Mouse (Mus musculus): ENCODE results near the gene Apol11b. TPM values are rescaled to one million over a fixed set of nuclear protein-coding genes. Genes with fewer than 3 reads are reported as not detected.
"Not testable (repeated sequence)": the region's sequence is repeated elsewhere in the genome, so short reads cannot be mapped to it uniquely, and the experiment has no call there.

Gene Apol11b
- not detected in 2 replicates for polyA plus RNA-seq (2014; fragmentation: Nextera tagmentation; extraction: Ambion mirVana)

GRCm38 (mm10) chr15:77643176-77643575, at the start of gene Apol11b:
TSS of gene Apol11b (minus strand) at chr15:77643286.
- H3K9me3 ChIP-seq (ENCODE audit: control insufficient read depth, low read depth, low read length); H3K27me3 ChIP-seq (ENCODE audit: control insufficient read depth, insufficient read depth, low read length); ATAC-seq (ENCODE audit: insufficient number of reproducible peaks, insufficient read depth, low FRiP score, low read depth); H3K27ac ChIP-seq (ENCODE audit: low read length); H3K4me3 ChIP-seq (ENCODE audit: low read depth, low read length); H3K36me3 ChIP-seq (ENCODE audit: control insufficient read depth, insufficient read depth, low read length); H3K4me1 ChIP-seq (ENCODE audit: control insufficient read depth, insufficient read depth, low read length); H3K4me2 ChIP-seq (replicated peaks; ENCODE audit: low read depth, low read length); H3K9ac ChIP-seq (replicated peaks; ENCODE audit: low read depth, low read length): not testable (repeated sequence)
- WGBS = 72% methylated on average over 2 of the region's 2 CpGs

- 8% methylated on average over 19 of the region's 20 CpGs for WGBS
- H3K36me3 ChIP-seq (ENCODE audit: control insufficient read depth, insufficient read depth, low read length); H3K4me1 ChIP-seq (ENCODE audit: control insufficient read depth, insufficient read depth, low read length); H3K27me3 ChIP-seq (ENCODE audit: control insufficient read depth, insufficient read depth, low read length); ATAC-seq (ENCODE audit: insufficient number of reproducible peaks, insufficient read depth, low FRiP score, low read depth); H3K9ac ChIP-seq (replicated peaks; ENCODE audit: low read depth, low read length); H3K9me3 ChIP-seq (ENCODE audit: control insufficient read depth, low read depth, low read length); H3K27ac ChIP-seq (ENCODE audit: low read length): not testable (repeated sequence)
- Histone ChIP-seq H3K4me2 (replicated peaks; ENCODE audit: low read depth, low read length) (peak overlapping the region; percentile 42), H3K4me3 (ENCODE audit: low read depth, low read length) (peak overlapping the region; percentile 18)
Observed at GRCm38 (mm10) chr15:77691532-77692311, 48.6 kb upstream of the Apol11b start.

GRCm38 (mm10) chr15:77683944-77684343, 40.9 kb upstream of the Apol11b start:
- H3K4me1 ChIP-seq (ENCODE audit: control insufficient read depth, insufficient read depth, low read length); H3K4me2 ChIP-seq (replicated peaks; ENCODE audit: low read depth, low read length); H3K9ac ChIP-seq (replicated peaks; ENCODE audit: low read depth, low read length); H3K27ac ChIP-seq (ENCODE audit: low read length); H3K36me3 ChIP-seq (ENCODE audit: control insufficient read depth, insufficient read depth, low read length); H3K9me3 ChIP-seq (ENCODE audit: control insufficient read depth, low read depth, low read length); ATAC-seq (ENCODE audit: insufficient number of reproducible peaks, insufficient read depth, low FRiP score, low read depth); H3K4me3 ChIP-seq (ENCODE audit: low read depth, low read length); H3K27me3 ChIP-seq (ENCODE audit: control insufficient read depth, insufficient read depth, low read length): not testable (repeated sequence)
- 5% methylated on average over 7 of the region's 11 CpGs for WGBS

- not testable (repeated sequence) for H3K27ac ChIP-seq (ENCODE audit: low read length); H3K4me2 ChIP-seq (replicated peaks; ENCODE audit: low read depth, low read length); H3K9ac ChIP-seq (replicated peaks; ENCODE audit: low read depth, low read length); ATAC-seq (ENCODE audit: insufficient number of reproducible peaks, insufficient read depth, low FRiP score, low read depth); H3K36me3 ChIP-seq (ENCODE audit: control insufficient read depth, insufficient read depth, low read length); H3K4me3 ChIP-seq (ENCODE audit: low read depth, low read length); H3K9me3 ChIP-seq (ENCODE audit: control insufficient read depth, low read depth, low read length); H3K27me3 ChIP-seq (ENCODE audit: control insufficient read depth, insufficient read depth, low read length); H3K4me1 ChIP-seq (ENCODE audit: control insufficient read depth, insufficient read depth, low read length)
- 71% methylated on average over 1 of the region's 1 CpGs for WGBS
Observed at GRCm38 (mm10) chr15:77674081-77674480, 31.0 kb upstream of the Apol11b start.

GRCm38 (mm10) chr15:77661841-77662240, 18.8 kb upstream of the Apol11b start:
- WGBS = 65% methylated on average over 2 of the region's 2 CpGs

GRCm38 (mm10) chr15:77659773-77660172, 16.7 kb upstream of the Apol11b start:
- not testable (repeated sequence) for H3K27me3 ChIP-seq (ENCODE audit: control insufficient read depth, insufficient read depth, low read length); H3K9me3 ChIP-seq (ENCODE audit: control insufficient read depth, low read depth, low read length); H3K9ac ChIP-seq (replicated peaks; ENCODE audit: low read depth, low read length); H3K4me3 ChIP-seq (ENCODE audit: low read depth, low read length); ATAC-seq (ENCODE audit: insufficient number of reproducible peaks, insufficient read depth, low FRiP score, low read depth); H3K4me2 ChIP-seq (replicated peaks; ENCODE audit: low read depth, low read length); H3K36me3 ChIP-seq (ENCODE audit: control insufficient read depth, insufficient read depth, low read length); H3K4me1 ChIP-seq (ENCODE audit: control insufficient read depth, insufficient read depth, low read length); H3K27ac ChIP-seq (ENCODE audit: low read length)
- WGBS = 94% methylated on average over 1 of the region's 1 CpGs

More at GRCm38 (mm10) chr15:77661841-77662240, 18.8 kb upstream of the Apol11b start:
- not testable (repeated sequence) for H3K27ac ChIP-seq (ENCODE audit: low read length); H3K9me3 ChIP-seq (ENCODE audit: control insufficient read depth, low read depth, low read length); H3K27me3 ChIP-seq (ENCODE audit: control insufficient read depth, insufficient read depth, low read length); H3K9ac ChIP-seq (replicated peaks; ENCODE audit: low read depth, low read length); H3K4me3 ChIP-seq (ENCODE audit: low read depth, low read length); H3K36me3 ChIP-seq (ENCODE audit: control insufficient read depth, insufficient read depth, low read length); H3K4me2 ChIP-seq (replicated peaks; ENCODE audit: low read depth, low read length); H3K4me1 ChIP-seq (ENCODE audit: control insufficient read depth, insufficient read depth, low read length); ATAC-seq (ENCODE audit: insufficient number of reproducible peaks, insufficient read depth, low FRiP score, low read depth)

- H3K27me3 ChIP-seq (ENCODE audit: control insufficient read depth, insufficient read depth, low read length) = not testable (repeated sequence)
Observed at GRCm38 (mm10) chr15:77651143-77651542, 8.1 kb upstream of the Apol11b start.

GRCm38 (mm10) chr15:77629822-77630221, 13.3 kb downstream of the Apol11b start:
- not testable (repeated sequence) for H3K9me3 ChIP-seq (ENCODE audit: control insufficient read depth, low read depth, low read length); H3K4me2 ChIP-seq (replicated peaks; ENCODE audit: low read depth, low read length); H3K9ac ChIP-seq (replicated peaks; ENCODE audit: low read depth, low read length); H3K4me3 ChIP-seq (ENCODE audit: low read depth, low read length); H3K27me3 ChIP-seq (ENCODE audit: control insufficient read depth, insufficient read depth, low read length); H3K36me3 ChIP-seq (ENCODE audit: control insufficient read depth, insufficient read depth, low read length); H3K4me1 ChIP-seq (ENCODE audit: control insufficient read depth, insufficient read depth, low read length); ATAC-seq (ENCODE audit: insufficient number of reproducible peaks, insufficient read depth, low FRiP score, low read depth); H3K27ac ChIP-seq (ENCODE audit: low read length)
- WGBS = 69% methylated on average over 3 of the region's 3 CpGs

More at GRCm38 (mm10) chr15:77651143-77651542, 8.1 kb upstream of the Apol11b start:
- not testable (repeated sequence) for H3K27ac ChIP-seq (ENCODE audit: low read length); H3K36me3 ChIP-seq (ENCODE audit: control insufficient read depth, insufficient read depth, low read length); ATAC-seq (ENCODE audit: insufficient number of reproducible peaks, insufficient read depth, low FRiP score, low read depth); H3K4me1 ChIP-seq (ENCODE audit: control insufficient read depth, insufficient read depth, low read length); H3K4me2 ChIP-seq (replicated peaks; ENCODE audit: low read depth, low read length); H3K4me3 ChIP-seq (ENCODE audit: low read depth, low read length); H3K9ac ChIP-seq (replicated peaks; ENCODE audit: low read depth, low read length); H3K9me3 ChIP-seq (ENCODE audit: control insufficient read depth, low read depth, low read length)

GRCm38 (mm10) chr15:77628647-77629046, 14.4 kb downstream of the Apol11b start:
- H3K27me3 ChIP-seq (ENCODE audit: control insufficient read depth, insufficient read depth, low read length); ATAC-seq (ENCODE audit: insufficient number of reproducible peaks, insufficient read depth, low FRiP score, low read depth): not testable (repeated sequence)
- WGBS = 42% methylated on average over 7 of the region's 9 CpGs

More at GRCm38 (mm10) chr15:77628647-77629046, 14.4 kb downstream of the Apol11b start:
- not testable (repeated sequence) for H3K4me2 ChIP-seq (replicated peaks; ENCODE audit: low read depth, low read length); H3K4me3 ChIP-seq (ENCODE audit: low read depth, low read length); H3K9ac ChIP-seq (replicated peaks; ENCODE audit: low read depth, low read length); H3K27ac ChIP-seq (ENCODE audit: low read length); H3K9me3 ChIP-seq (ENCODE audit: control insufficient read depth, low read depth, low read length); H3K36me3 ChIP-seq (ENCODE audit: control insufficient read depth, insufficient read depth, low read length); H3K4me1 ChIP-seq (ENCODE audit: control insufficient read depth, insufficient read depth, low read length)
